Mouse (Mus musculus) large intestine, adult 2 months (tissue): ENCODE data around the gene 1700125H20Rik. TPM values are rescaled to one million over a fixed set of nuclear protein-coding genes. Genes with fewer than 3 reads are reported as not detected.
"Not testable (repeated sequence)": the region's sequence is repeated elsewhere in the genome, so short reads cannot be mapped to it uniquely, and the experiment has no call there.

Experiments used
- DNase-seq: peaks from one replicate; pipeline ENCODE4 v3.0.0-alpha.2; 2012; ENCODE audit warnings: low read depth, low spot score
- WGBS: fragments of 180-500 bp; shearing (Covaris S2); methylation state at CpG from one replicate; pipeline ENCODE4 v1.1.7; 2018; 5-methylcytosine and 5-hydroxymethylcytosine counted together
- polyA plus RNA-seq: library from polyadenylated mRNA; depleted of rRNA; stranded (reverse); fragments of >200 nt; gene quantifications from 2 replicates; pipeline ENCODE4 v1.2.3, GENCODE M21; 2012; rRNA removed

1700125H20Rik gene
- not detected in 2 replicates for polyA plus RNA-seq

- 9% methylated on average over 21 of the region's 21 CpGs for WGBS
- DNase-seq, result peak; percentile 57
These were observed at the start of gene 1700125H20Rik for GRCm38 (mm10) chr11:85170058-85170740. 1700125H20Rik (plus strand) TSS chr11:85170404.

GRCm38 (mm10) chr11:85122073-85122472, 48.1 kb upstream of the 1700125H20Rik start:
- WGBS, result 97% methylated on average over 1 of the region's 1 CpGs
- DNase-seq, result no peak

GRCm38 (mm10) chr11:85123267-85123992, 46.8 kb upstream of the 1700125H20Rik start:
- no peak for DNase-seq
- 83% methylated on average over 3 of the region's 3 CpGs for WGBS

- no peak for DNase-seq
- 67% methylated on average over 2 of the region's 2 CpGs for WGBS
These were observed 43.7 kb upstream of the 1700125H20Rik start for GRCm38 (mm10) chr11:85126257-85127102.

- no peak for DNase-seq
- WGBS, result 91% methylated on average over 1 of the region's 1 CpGs
These were observed 41.3 kb upstream of the 1700125H20Rik start for GRCm38 (mm10) chr11:85128883-85129282.

GRCm38 (mm10) chr11:85131542-85131941, 38.7 kb upstream of the 1700125H20Rik start:
- 15% methylated on average over 2 of the region's 2 CpGs for WGBS
- DNase-seq, result no peak

GRCm38 (mm10) chr11:85138776-85139474, 31.3 kb upstream of the 1700125H20Rik start:
- no peak for DNase-seq
- WGBS, result 5% methylated on average over 17 of the region's 17 CpGs

- WGBS, result 1% methylated on average over 91 of the region's 94 CpGs
These were observed 30.3 kb upstream of the 1700125H20Rik start, which contains the start of gene Usp32 for GRCm38 (mm10) chr11:85139581-85140540. Usp32 (minus strand) TSS chr11:85140161.

GRCm38 (mm10) chr11:85152256-85152930, 17.8 kb upstream of the 1700125H20Rik start:
- WGBS, result 77% methylated on average over 2 of the region's 2 CpGs
- no peak for DNase-seq

More at GRCm38 (mm10) chr11:85139581-85140540, 30.3 kb upstream of the 1700125H20Rik start, which contains the start of gene Usp32:
- DNase-seq, result peak; percentile 87

- WGBS, result 47% methylated on average over 2 of the region's 2 CpGs
- DNase-seq, result no peak
These were observed 12.9 kb upstream of the 1700125H20Rik start for GRCm38 (mm10) chr11:85157301-85157700.

- DNase-seq, result not testable (repeated sequence)
- WGBS, result 70% methylated on average over 1 of the region's 1 CpGs
These were observed 7.2 kb upstream of the 1700125H20Rik start for GRCm38 (mm10) chr11:85163014-85163413.

- no peak for DNase-seq
These were observed 5.8 kb upstream of the 1700125H20Rik start for GRCm38 (mm10) chr11:85164371-85164770.

GRCm38 (mm10) chr11:85167503-85167902, 2.7 kb upstream of the 1700125H20Rik start:
- 63% methylated on average over 1 of the region's 1 CpGs for WGBS
- DNase-seq, result no peak

- DNase-seq, result no peak
- 44% methylated on average over 2 of the region's 2 CpGs for WGBS
These were observed 629 bp downstream of the 1700125H20Rik start for GRCm38 (mm10) chr11:85170833-85171232.

- 65% methylated on average over 3 of the region's 3 CpGs for WGBS
- no peak for DNase-seq
These were observed 5.7 kb downstream of the 1700125H20Rik start for GRCm38 (mm10) chr11:85175941-85176340.

- no peak for DNase-seq
- WGBS, result 73% methylated on average over 6 of the region's 6 CpGs
These were observed 7.6 kb downstream of the 1700125H20Rik start for GRCm38 (mm10) chr11:85177761-85178160.

- DNase-seq, result no peak
- 82% methylated on average over 4 of the region's 4 CpGs for WGBS
These were observed 8.2 kb downstream of the 1700125H20Rik start for GRCm38 (mm10) chr11:85178413-85178812.
